Mouse (Mus musculus): ENCODE data around the gene Smim1. TPM values are rescaled to one million over a fixed set of nuclear protein-coding genes. Genes with fewer than 3 reads are reported as not detected.

Smim1 gene
- total and polyA plus RNA-seq, 3 experiments: 118 to 219 (median 188) TPM

DNA sequence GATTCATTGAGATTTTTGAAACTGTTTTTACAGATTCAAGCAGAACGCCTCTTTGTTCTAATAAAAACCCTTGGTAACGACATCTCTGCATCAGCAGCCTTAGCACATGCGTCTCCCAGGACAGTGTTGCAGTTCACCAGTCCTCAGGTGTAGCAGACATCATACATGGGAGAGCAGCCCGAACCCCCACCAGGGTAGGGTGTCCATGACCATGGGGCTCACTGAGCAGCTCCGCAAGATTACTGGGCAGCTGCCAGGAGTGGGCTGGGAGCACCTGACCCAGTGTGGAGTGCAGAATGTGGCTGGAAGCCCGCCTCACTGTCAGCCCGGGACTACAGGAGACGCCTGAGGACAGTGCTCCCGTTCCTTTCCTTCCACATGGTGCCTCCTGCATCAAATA is 4.6 kb downstream of the Smim1 start:
- no peak overlapping the region for H3K4me3 ChIP-seq (ENCODE audit: control insufficient read depth in 1 of 2, insufficient read depth in 1 of 2, low read depth in 2 of 2, low read length in 2 of 2)
- H3K36me3 ChIP-seq (ENCODE audit: control insufficient read depth in 1 of 2, insufficient read depth in 2 of 2, low read length in 2 of 2): peaks cover under 1 to 9% of the 10 kb centered on the region in 2 experiments

GRCm38 (mm10) chr4:154019571-154019970 is 6.5 kb downstream of the Smim1 start:
- Histone ChIP-seq H3K9me3 (replicated peaks; ENCODE audit: insufficient read depth, low read length) (no peaks in the 10 kb centered on the region), H3K36me3 (ENCODE audit: control insufficient read depth in 1 of 2, insufficient read depth in 2 of 2, low read length in 2 of 2) (peaks cover 1 to 9% of the 10 kb centered on the region in 2 experiments), H3K27ac (ENCODE audit: control insufficient read depth, low read depth, low read length) (no peak overlapping the region), H3K79me2 (ENCODE audit: control insufficient read depth, insufficient read depth, low read length, poor library complexity) (peaks cover 9% of the 10 kb centered on the region), H3K9ac (ENCODE audit: control insufficient read depth, low read depth, low read length, poor library complexity, severe bottlenecking) (no peak overlapping the region), H3K4me1 (ENCODE audit: control insufficient read depth in 1 of 2, insufficient read depth in 2 of 2, low read length in 2 of 2) (peaks cover 0 to 13% of the 10 kb centered on the region in 2 experiments; a peak in 3 of 4 replicates), H3K27me3 (ENCODE audit: control insufficient read depth in 1 of 2, insufficient read depth in 2 of 2, low read length in 2 of 2) (no peaks in the 10 kb centered on the region), H3K4me3 (ENCODE audit: control insufficient read depth in 1 of 2, insufficient read depth in 1 of 2, low read depth in 2 of 2, low read length in 2 of 2) (no peak overlapping the region)
- TF ChIP-seq ZNF384 (IDR thresholded peaks at IDR 0.05; ENCODE audit: low read depth, low read length): no peak
- no peak for TF ChIP-seq MEF2A (IDR thresholded peaks at IDR 0.05; ENCODE audit: extremely low read depth, insufficient replicate concordance, low read depth, low read length, poor library complexity, severe bottlenecking)
- no peak for TF ChIP-seq GATA1 (IDR thresholded peaks at IDR 0.05; ENCODE audit: low read depth, low read length)
- peak; percentile 37 for TF ChIP-seq SMC3 (IDR thresholded peaks at IDR 0.05; ENCODE audit: low read depth, low read length)
- TF ChIP-seq E2F4 (IDR thresholded peaks at IDR 0.05; ENCODE audit: borderline replicate concordance, low read depth, low read length): no peak
- TF ChIP-seq CTCF (IDR thresholded peaks at IDR 0.05 in 2 of 3, conservative IDR thresholded peaks at IDR 0.05 in 1 of 3; ENCODE audit: control insufficient read depth in 1 of 3, insufficient read depth in 1 of 3, low read depth in 2 of 3, low read length in 3 of 3, poor library complexity in 1 of 3, severe bottlenecking in 1 of 3): peak; percentile 58 to 81 (median 74)
- no peak for TF ChIP-seq POLR2A (IDR thresholded peaks at IDR 0.05; ENCODE audit: control insufficient read depth in 1 of 2, insufficient read depth in 1 of 2, low read depth in 1 of 2, low read length in 2 of 2, poor library complexity in 1 of 2)
- TF ChIP-seq MAX (IDR thresholded peaks at IDR 0.05; ENCODE audit: low read length): no peak
- peak; percentile 26 for TF ChIP-seq RAD21 (IDR thresholded peaks at IDR 0.05; ENCODE audit: low read depth, low read length)
- no peak for TF ChIP-seq JUND (IDR thresholded peaks at IDR 0.05; ENCODE audit: low read depth, low read length)
- DNase-seq (ENCODE audit: low read depth, low spot score): peak; percentile 64

More for the DNA sequence above, 4.6 kb downstream of the Smim1 start:
- peak; percentile 23 for DNase-seq (ENCODE audit: low read depth, low spot score)
- Histone ChIP-seq H3K27me3 (ENCODE audit: control insufficient read depth in 1 of 2, insufficient read depth in 2 of 2, low read length in 2 of 2) (no peaks in the 10 kb centered on the region), H3K9me3 (replicated peaks; ENCODE audit: insufficient read depth, low read length) (no peaks in the 10 kb centered on the region), H3K79me2 (ENCODE audit: control insufficient read depth, insufficient read depth, low read length, poor library complexity) (peaks cover 14% of the 10 kb centered on the region), H3K4me1 (ENCODE audit: control insufficient read depth in 1 of 2, insufficient read depth in 2 of 2, low read length in 2 of 2) (peaks cover 0 to 13% of the 10 kb centered on the region in 2 experiments; a peak in 3 of 4 replicates), H3K27ac (ENCODE audit: control insufficient read depth, low read depth, low read length) (no peak overlapping the region; the same call in 1 of the 2 replicates), H3K9ac (ENCODE audit: control insufficient read depth, low read depth, low read length, poor library complexity, severe bottlenecking) (no peak overlapping the region)
- TF ChIP-seq MAZ (IDR thresholded peaks at IDR 0.05; ENCODE audit: low read depth, low read length): 0 out of 2 replicates have a peak, but pooled peaks have one; percentile 15
- TF ChIP-seq POLR2AphosphoS5 (IDR thresholded peaks at IDR 0.05; ENCODE audit: borderline replicate concordance, low read depth, low read length): 0 out of 2 replicates have a peak, but pooled peaks have one; percentile 64
- TF ChIP-seq ZNF384 (IDR thresholded peaks at IDR 0.05; ENCODE audit: low read depth, low read length): no peak
- TF ChIP-seq ZKSCAN1 (IDR thresholded peaks at IDR 0.05; ENCODE audit: low read depth, low read length): peak; percentile 62; the same call in 1 of the 2 replicates
- peak; percentile 20 for TF ChIP-seq ZMIZ1 (IDR thresholded peaks at IDR 0.05; ENCODE audit: low read depth, low read length)
- TF ChIP-seq E2F4 (IDR thresholded peaks at IDR 0.05; ENCODE audit: borderline replicate concordance, low read depth, low read length): no peak
- TF ChIP-seq JUND (IDR thresholded peaks at IDR 0.05; ENCODE audit: low read depth, low read length): no peak
- TF ChIP-seq POLR2A (IDR thresholded peaks at IDR 0.05; ENCODE audit: control insufficient read depth in 1 of 2, insufficient read depth in 1 of 2, low read depth in 1 of 2, low read length in 2 of 2, poor library complexity in 1 of 2): peak in 1 of 2 experiments; percentile 40; a peak in 1 of 4 replicates
- no peak for TF ChIP-seq RAD21 (IDR thresholded peaks at IDR 0.05; ENCODE audit: low read depth, low read length)
- TF ChIP-seq RCOR1 (IDR thresholded peaks at IDR 0.05; ENCODE audit: low read depth, low read length): no peak
- TF ChIP-seq MAFK (IDR thresholded peaks at IDR 0.05; ENCODE audit: borderline replicate concordance, low read depth, low read length): no peak
- TF ChIP-seq POLR2AphosphoS2 (IDR thresholded peaks at IDR 0.05; ENCODE audit: low read length): 0 out of 2 replicates have a peak, but pooled peaks have one; percentile 60
